Mouse (Mus musculus): ENCODE results near the gene Stpg2. TPM values are rescaled to one million over a fixed set of nuclear protein-coding genes. Genes with fewer than 3 reads are reported as not detected.

Gene Stpg2
- not detected in 2 replicates for polyA plus RNA-seq (2015; fragmentation: Nextera tagmentation; extraction: Ambion mirVana)

GRCm38 (mm10) chr3:139205444-139205998 lies at the start of gene Stpg2:
Stpg2 (plus strand) TSS chr3:139205694.

Other genes with a start within 250 kb of the Stpg2 start
- gene Rap1gds1, start 130.5 kb upstream of the Stpg2 start, polyA plus RNA-seq (2015; fragmentation: Nextera tagmentation; extraction: Ambion mirVana): 20.0 and 25.0 TPM in 2 replicates